Mouse (Mus musculus) brain, embryonic 14.5 days (tissue): ENCODE data around the gene Baiap2.

ENCODE experiments used
- CTCF ChIP-seq: fragments of 200-500 bp; IDR thresholded peaks from 2 replicates; pipeline ENCODE4 v1.5.1; 2012; ENCODE audit warnings: inconsistent platforms, mild to moderate bottlenecking, moderate library complexity, borderline replicate concordance; ENCODE audit not compliant: insufficient read depth, insufficient read length; ENCODE audit errors: extremely low read depth
- POLR2A ChIP-seq: fragments of 200-500 bp; IDR thresholded peaks from 2 replicates; pipeline ENCODE4 v1.6.1; 2012; ENCODE audit warnings: mild to moderate bottlenecking, inconsistent platforms, borderline replicate concordance; ENCODE audit not compliant: poor library complexity, insufficient read depth, insufficient read length, severe bottlenecking; ENCODE audit errors: extremely low read depth

DNA sequence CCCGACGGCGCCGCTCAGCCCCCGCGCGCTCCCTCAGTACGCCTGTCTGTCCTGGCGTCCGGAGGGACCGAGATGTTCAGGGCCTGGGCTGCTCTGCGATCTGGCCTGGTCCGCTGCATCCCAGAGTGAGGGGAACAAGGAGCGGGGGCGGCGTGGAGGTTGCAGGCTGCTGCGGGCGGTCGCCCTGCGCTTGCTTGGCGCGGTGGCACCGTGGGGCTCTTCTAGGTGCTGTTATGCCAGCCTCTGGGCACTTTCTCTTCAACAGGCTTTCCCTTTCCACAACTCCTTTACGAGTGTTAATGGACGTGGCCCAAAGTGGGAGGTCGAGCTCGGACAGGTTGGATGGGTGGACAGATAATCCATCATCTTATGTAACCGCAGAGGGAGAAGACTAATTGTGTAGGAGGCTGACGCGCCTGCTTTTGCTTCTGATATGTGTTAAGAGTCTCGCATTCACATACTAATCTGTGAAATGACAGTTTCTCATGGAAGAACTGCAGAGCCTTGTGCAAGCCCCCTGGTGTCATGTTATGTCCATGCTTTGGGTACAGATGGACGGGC is 945 bp downstream of the Baiap2 start:
- TF ChIP-seq CTCF (no peak), POLR2A (no peak)
